Mouse (Mus musculus) spleen, postnatal 14 days (tissue): ENCODE data around the gene Rab19.
"Not testable (repeated sequence)": the region's sequence is repeated elsewhere in the genome, so short reads cannot be mapped to it uniquely, and the experiment has no call there.

Experiments
- DNase-seq, 2 experiments: peaks; one replicate each; pipeline ENCODE4 v3.0.0; 2021 to 2022; ENCODE audit warnings: low spot score in 2 of 2

Gene Rab19

GRCm38 (mm10) chr6:39381125-39381880, at the start of gene Rab19:
Gene Rab19, plus strand, starts transcription at chr6:39381175.
- no peak for DNase-seq

GRCm38 (mm10) chr6:39331998-39332700, 48.8 kb upstream of the Rab19 start:
- DNase-seq: no peak

- DNase-seq: no peak
These were observed 46.8 kb upstream of the Rab19 start for GRCm38 (mm10) chr6:39334224-39334623.

GRCm38 (mm10) chr6:39334873-39335272, 46.1 kb upstream of the Rab19 start:
- no peak for DNase-seq

GRCm38 (mm10) chr6:39338359-39338758, 42.6 kb upstream of the Rab19 start:
- no peak for DNase-seq

- DNase-seq: no peak
These were observed 39.2 kb upstream of the Rab19 start for GRCm38 (mm10) chr6:39341798-39342197.

- peak; percentile 65 to 78 for DNase-seq
These were observed 37.0 kb upstream of the Rab19 start for GRCm38 (mm10) chr6:39344020-39344419.

- no peak for DNase-seq
These were observed 35.5 kb upstream of the Rab19 start for GRCm38 (mm10) chr6:39345430-39345829.

- no peak for DNase-seq
These were observed 33.9 kb upstream of the Rab19 start for GRCm38 (mm10) chr6:39346991-39347501.

- no peak for DNase-seq
These were observed 32.8 kb upstream of the Rab19 start for GRCm38 (mm10) chr6:39347880-39348814.

GRCm38 (mm10) chr6:39348946-39349345, 32.0 kb upstream of the Rab19 start:
- no peak for DNase-seq

- DNase-seq: not testable (repeated sequence)
These were observed 21.8 kb upstream of the Rab19 start for GRCm38 (mm10) chr6:39359207-39359606.

- DNase-seq: no peak
These were observed 18.3 kb upstream of the Rab19 start for GRCm38 (mm10) chr6:39362684-39363083.

- DNase-seq: no peak
These were observed 11.3 kb upstream of the Rab19 start for GRCm38 (mm10) chr6:39369631-39370030.

GRCm38 (mm10) chr6:39372042-39372441, 8.9 kb upstream of the Rab19 start:
- DNase-seq: no peak

- no peak for DNase-seq
These were observed 8.2 kb upstream of the Rab19 start for GRCm38 (mm10) chr6:39372727-39373126.

- no peak for DNase-seq
These were observed 7.5 kb upstream of the Rab19 start for GRCm38 (mm10) chr6:39373301-39373955.

GRCm38 (mm10) chr6:39376775-39377174, 4.2 kb upstream of the Rab19 start:
- no peak for DNase-seq

GRCm38 (mm10) chr6:39377311-39377827, 3.6 kb upstream of the Rab19 start, which contains the start of gene Slc37a3:
Gene Slc37a3, minus strand, starts transcription at chr6:39377675.
- peak; percentile 71 to 84 for DNase-seq

- DNase-seq: not testable (repeated sequence)
These were observed 2.7 kb upstream of the Rab19 start for GRCm38 (mm10) chr6:39378161-39378835.
